Mouse (Mus musculus): ENCODE results near the gene Cdr2l.
A peak's percentile ranks its signal among the peaks of the same experiment; 100 is the strongest.
"Not testable (repeated sequence)": the region's sequence is repeated elsewhere in the genome, so short reads cannot be mapped to it uniquely, and the experiment has no call there.

The Cdr2l gene

GRCm38 (mm10) chr11:115372015-115372414 lies 9.7 kb upstream of the Cdr2l start:
- DNase-seq: no peak

- no peak for DNase-seq
Observed at GRCm38 (mm10) chr11:115372737-115373136, 9.0 kb upstream of the Cdr2l start.

DNA sequence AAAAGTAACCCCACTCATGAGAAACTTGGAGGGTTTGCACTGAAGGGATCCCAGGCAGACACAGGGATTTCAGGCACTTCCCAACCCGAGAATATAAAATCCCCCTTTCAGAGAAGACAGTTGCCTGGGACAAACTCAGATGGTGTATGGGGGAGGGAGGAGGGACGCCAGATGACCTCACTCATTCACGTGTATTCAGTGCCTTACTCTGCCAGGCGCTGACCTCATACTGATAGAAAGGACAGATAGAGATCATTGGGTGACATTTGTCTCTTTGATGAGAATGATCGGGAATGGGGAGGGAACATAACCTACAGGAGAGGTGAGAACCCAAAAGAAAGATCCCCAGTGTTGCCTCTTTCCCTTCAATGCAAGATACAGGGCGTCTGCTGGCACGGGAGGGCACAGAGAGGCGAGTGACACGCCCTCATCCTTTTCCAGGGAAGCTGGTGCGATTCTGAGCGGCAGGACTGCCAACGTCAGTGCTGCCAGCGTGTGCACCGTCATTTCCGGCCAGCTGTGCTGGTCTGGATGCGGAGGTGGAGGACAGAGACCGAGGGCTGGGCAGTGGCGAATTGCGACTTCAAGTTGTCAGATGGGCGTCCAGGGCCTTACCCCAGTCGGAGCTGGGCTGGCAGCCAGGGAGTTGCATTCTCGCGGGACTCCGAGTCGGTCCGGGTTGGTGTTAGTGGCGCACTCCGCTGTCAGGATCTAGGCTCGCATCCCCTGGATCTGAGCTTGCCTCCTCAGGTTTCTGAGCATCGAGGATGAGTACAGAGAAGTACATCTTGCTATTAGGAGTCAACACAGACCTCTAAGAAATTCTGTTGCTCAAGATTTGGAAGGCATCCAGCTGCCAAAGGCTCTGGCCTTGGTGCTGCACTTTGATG lies 7.7 kb upstream of the Cdr2l start:
- DNase-seq: peak; percentile 71

GRCm38 (mm10) chr11:115374695-115375425 lies 6.9 kb upstream of the Cdr2l start:
- no peak for DNase-seq

DNA sequence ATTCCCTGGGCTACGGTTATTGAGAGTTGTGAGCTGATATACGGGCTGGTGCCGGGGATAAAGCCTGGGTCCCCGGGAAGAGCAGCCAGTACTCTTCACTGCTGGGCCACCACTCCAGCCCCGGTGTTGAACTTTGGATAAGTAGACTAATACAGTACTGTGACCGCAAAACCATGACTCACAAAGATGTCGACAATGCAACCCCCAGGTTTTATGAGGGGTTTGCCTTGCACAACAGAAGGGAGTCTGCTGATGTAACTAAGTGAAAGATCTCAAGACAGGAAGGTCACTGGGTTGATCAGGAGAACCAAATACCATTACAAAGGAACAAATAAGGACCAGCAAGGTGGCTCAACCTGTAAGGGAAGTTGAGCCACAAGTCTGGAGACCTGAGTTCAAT lies 5.0 kb upstream of the Cdr2l start:
- DNase-seq: no peak

DNA sequence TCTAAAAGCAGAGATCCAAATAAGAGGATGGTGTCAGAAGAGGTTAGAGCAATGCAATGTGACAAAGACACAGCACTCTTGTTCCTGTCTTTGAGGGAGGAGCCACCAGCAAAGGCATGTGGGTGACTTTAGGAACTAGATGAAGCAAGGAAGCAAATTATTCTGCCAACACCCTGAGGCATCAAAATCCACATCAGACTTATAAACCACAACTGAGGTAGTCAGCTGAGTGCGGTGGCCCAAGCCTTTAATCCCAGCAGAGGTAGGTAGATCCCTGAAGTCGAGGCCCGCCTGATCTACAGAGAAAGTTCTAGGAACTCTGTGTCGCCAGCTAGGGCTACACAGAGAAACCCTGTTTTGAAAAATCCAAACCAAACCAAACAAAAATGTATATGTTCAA lies 4.5 kb upstream of the Cdr2l start:
- DNase-seq: no peak

- DNase-seq: no peak
Observed at GRCm38 (mm10) chr11:115377854-115378253, 3.9 kb upstream of the Cdr2l start.

DNA sequence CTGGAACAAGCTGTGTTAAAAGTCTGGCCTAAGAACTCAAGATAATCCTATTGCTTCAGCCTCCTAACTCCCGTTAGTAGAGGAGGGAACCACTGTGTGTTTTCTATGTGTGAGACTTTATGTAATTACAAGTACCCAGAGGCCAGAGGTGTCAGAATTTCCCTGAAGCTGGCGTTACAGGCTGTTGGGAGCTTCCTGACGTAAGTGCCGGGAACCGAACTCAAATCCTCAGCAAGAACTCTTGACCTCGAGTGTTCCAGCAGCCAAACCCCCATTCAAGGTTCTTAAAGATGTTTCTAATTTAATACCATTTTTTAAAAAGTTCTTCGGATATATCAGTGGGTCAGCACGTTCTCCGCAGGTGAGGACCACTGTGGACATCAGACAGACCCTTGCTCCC lies 440 bp upstream of the Cdr2l start:
- DNase-seq: peak; percentile 54

DNA sequence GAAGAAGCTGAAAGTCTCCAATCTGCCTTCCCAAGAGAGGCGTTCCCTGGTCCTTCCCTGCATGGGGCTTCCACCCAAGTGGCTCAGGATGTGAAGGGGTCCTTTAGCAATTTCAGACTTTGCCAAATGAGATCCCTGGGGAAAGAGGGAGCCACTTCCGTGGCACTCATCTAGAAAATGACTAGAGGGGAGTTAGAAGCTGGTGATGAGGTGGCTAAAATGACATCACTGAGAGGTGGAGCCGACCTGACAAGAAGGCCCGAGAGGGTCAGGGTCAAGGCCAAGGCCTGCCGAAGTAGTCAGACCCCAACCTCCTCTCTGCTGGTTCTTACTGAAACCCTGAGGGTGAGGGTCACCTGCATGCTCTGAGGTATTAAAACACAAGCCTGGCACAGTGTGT lies 1.2 kb downstream of the Cdr2l start:
- DNase-seq: no peak

DNA sequence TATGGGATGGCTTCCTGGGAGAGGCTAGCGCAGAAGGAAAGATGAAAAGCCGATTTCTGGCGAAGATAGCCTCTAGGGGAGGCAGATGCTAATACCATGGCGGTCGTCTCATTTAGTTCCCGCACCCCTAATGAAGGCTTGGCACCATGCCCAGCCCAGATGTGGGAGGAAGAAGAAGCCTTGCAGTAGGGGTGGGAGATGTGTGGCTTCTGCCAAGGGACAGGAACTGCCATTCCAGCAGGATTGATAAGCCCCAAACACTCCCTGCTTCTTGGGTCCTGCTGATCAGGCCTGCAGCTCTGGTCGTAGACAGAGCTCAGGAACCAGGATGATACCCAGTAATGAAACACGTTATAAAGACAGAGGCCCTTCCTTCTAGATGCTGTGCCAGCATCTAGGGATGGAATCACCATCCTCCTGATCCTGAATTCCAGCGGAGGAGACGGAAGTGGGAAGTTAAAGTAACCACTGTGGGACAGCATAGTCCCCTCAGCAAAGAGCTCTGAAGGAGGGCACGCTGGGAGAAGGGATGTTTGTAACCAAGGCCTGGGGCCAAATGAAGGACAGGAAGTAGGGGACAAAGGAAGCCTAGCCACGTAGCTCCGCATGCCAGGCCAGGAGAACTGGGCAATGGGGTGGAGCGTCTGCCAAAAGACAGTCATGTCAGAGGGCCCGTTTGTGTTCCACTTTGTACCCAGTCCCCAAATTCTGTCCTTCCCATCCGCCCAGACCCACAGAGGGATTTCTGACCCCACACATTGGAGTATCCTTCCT lies 2.2 kb downstream of the Cdr2l start:
- no peak for DNase-seq

- DNase-seq: no peak
Observed at GRCm38 (mm10) chr11:115384587-115384986, 2.9 kb downstream of the Cdr2l start.

DNA sequence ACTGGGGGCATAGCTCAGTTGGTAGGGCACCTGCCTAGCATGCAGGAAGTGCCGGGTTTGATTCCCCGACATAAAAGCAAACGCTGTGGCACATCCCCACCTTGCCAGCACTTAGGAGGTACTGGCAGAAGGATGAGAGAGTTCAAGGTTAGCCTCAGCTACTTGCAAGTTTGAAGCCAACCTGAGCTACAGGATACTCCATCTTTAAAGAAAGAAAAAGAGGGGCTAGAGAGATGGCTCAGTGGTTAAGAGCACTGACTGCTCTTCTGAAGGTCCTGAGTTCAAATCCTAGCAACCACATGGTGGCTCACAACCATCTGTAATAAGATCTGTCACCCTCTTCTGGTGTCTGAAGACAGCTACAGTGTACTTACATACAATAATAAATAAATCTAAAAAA lies 5.1 kb downstream of the Cdr2l start:
- DNase-seq: not testable (repeated sequence)

- no peak for DNase-seq
Observed at GRCm38 (mm10) chr11:115391358-115391757, 9.6 kb downstream of the Cdr2l start.

DNA sequence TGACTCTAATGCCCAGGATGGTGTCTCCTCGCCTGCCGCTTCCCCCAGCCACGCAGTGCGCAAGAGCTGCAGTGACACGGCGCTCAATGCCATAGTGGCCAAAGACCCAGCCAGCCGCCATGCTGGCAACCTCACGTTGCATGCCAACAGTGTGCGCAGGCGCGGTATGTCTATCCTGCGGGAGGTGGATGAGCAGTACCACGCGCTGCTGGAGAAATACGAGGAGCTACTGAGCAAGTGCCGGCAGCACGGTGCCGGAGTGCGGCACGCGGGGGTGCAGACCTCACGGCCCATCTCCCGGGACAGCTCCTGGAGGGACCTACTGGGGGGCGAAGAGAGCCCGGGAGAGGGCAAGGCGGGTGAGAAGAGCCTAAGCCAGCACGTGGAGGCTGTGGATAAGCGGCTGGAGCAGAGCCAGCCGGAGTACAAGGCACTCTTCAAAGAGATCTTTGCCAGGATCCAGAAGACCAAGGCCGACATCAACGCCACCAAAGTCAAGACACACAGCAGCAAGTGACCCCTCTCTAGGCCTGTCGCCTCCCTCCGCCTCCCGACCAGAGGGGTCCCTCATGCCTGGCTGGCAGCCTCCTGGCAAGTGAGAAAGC lies 12.1 kb downstream of the Cdr2l start:
- DNase-seq: no peak

DNA sequence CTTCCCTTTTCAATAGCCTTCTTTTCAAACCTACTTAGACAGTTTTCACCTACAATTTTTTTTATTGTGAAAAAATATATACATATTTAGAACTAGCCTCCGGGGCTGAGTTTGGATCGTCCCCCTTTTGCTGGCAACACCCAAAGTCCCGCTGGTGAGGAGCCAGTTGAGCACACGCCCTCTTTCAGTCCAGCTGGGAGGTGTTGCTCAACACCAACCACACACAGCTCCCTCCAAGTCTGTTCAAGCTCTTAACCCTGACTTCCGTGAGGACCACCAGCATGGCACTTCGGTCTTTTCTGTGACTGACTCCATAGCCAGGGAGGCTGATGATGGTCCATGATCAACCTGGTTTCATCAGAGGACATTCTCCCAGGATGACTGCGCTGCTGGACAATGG lies 16.4 kb downstream of the Cdr2l start:
- DNase-seq: no peak

DNA sequence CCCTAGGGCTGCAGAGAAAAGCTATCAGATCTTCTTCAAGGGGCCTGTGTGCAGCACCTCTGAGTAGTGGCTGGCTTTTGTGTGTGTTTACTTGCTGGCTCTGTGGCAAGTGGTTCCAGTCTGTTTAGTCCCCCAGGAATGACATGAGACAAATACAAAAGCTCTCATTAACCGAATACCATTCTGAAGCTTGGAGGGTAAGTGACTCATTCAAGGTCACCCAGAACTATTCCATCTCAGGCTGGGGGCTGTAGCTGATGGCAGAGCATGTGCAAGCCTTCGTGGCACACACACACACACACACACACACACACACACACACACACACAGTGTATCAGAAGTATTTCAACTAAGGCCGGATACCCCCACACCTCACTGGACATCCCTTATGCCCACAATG lies 18.4 kb downstream of the Cdr2l start:
- DNase-seq: no peak

DNA sequence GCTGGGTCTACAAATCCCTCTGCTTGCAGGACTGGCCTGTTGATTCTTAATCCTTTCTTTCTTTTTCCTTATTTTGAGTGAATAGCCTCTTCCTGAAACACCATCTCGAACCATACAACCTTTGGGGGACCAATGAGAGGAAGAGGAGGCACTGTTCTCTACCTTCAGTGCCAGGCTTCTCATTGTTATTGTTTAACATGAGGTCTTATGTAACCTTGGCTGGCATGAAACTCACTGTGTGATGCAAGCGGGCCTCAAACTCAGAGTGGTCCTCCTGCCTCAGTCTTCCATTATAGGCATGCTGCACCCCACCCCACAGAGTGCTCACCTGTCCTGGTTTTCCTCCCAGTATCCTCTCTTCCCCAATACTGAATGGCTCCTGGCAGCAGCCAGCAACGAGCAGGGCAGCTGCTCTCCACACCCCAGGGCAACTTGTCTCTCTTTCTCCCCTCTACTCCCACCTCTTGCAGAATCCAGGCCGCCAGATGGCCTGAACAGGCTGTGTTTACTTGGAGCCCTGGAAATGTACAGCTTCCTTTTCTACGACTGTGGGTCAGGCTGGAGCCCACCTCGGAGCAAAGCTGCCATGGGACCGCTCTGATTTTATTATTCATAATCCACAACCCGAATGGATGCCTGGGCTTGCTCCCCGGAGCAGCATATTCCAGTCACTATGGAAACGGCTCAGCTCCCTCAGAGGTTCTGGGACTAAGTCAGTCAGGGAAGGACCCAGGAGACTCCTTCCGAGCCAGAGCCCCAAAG lies 19.1 kb downstream of the Cdr2l start:
- no peak for DNase-seq

DNA sequence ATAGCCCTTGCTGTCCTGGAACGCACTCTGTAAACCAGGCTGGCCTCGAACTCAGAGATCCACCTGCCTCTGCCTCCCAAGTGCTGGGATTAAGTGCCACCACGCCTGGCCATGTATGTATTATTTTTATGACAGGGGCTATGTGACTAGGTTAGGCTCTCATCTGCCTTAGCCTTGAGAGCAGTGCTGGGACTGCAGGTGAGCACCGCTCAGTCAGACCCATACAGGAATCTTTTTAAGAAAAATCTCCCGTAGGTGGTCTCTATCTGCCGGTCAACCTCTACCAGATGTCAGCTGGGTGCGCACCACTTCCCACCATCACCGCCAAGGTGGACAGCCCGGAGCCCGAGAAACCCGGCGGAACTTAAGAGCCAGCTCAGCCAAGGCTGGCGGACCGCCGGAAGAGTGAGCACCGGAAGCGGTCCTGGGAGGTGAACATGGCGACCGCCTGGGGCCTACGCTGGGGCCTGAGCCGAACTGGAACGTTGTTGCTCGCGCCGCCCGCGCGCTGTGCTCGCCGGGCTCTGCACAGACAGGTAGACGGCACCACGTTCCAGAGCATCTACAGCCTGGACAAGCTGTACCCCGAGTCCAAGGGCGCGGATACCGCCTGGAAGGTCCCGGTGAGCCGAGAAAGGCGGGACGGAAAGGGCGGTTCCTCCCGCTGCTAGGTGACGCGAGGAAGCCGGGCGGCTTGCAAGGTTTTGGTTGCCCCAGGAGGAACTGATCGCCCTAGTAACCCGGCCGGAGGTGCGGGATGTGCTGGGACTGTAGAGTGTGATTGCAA lies 21.8 kb downstream of the Cdr2l start, which contains the start of gene Mrpl58:
Gene Mrpl58 (plus strand): TSS at position 415 of the 787 bp plus-strand sequence.
- peak; percentile 95 for DNase-seq

DNA sequence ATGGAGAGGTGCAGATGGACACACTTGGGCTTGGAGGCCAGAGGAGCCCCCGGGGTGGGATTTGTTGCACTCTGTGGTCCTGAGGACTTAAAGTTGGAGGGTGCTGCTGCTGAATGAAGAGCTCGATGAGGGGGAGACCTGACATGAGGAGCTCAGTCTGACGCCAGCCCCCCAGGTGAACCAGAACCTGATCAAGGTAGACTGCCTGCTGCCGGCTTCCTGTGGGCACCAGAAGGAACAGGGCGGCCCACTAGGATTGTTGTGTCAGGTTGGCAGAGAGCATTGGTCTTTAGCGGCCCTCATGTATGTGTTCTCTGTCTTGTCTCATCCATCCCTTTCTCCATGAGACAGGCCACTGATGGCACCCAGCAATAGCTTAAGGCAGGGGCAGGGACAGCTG lies 24.0 kb downstream of the Cdr2l start:
- no peak for DNase-seq

DNA sequence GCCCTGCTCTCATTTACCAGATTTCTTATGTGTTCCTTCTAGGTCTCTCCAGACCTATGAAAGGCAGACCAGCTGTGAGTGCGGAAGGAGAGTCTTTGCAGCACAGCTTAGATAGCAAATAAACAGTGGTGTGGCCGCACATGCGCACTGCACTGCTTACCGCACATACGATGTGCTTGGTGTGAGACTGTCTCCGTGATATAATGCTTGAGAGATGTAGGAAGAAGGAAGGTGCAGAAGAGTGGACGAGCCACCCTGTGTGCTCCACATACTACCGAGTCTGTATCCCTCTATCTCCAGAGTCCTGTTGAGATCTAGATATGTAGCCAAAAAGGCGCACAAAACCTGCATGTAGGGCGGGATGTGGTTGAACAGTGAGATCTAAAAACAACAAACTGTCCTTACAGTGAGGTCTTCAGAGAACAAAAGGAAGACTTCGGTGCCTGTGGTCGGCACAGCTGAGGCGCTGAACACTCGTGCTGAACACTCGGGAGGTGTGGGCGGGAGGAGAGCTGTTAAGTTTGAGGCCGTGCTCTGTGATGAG lies 25.2 kb downstream of the Cdr2l start:
- no peak for DNase-seq
